Mouse (Mus musculus): ENCODE measurements around the gene Zranb3. TPM values are rescaled to one million over a fixed set of nuclear protein-coding genes. Genes with fewer than 3 reads are reported as not detected.

The Zranb3 gene
- polyA plus RNA-seq, 1 experiment from 2014 or later = 2.9 TPM

DNA sequence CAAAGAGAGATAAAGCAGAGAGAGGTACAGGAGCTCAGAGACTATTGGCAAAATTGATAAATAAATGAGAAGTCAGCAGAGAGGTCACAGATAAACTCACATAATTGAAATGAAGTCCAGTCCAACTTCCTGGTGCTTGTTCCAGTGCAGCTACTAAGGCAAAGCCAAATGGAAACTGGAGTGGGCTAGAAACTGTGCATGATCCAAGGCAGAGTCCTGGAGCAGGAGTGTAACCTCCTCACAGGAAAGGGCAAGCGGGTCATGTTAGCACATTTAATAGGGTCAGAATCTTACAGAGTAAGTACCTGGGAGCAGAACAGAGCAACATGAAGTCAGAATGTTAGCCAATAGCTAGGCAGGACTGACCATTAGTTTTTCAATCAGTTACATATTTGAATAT lies 24.2 kb downstream of the Zranb3 start:
- no peak for ATAC-seq (replicated peaks)
- no peak overlapping the region for H3K27ac ChIP-seq
- H3K36me3 ChIP-seq (replicated peaks) = no peaks in the 10 kb centered on the region
- no peak overlapping the region for H3K4me3 ChIP-seq
- H3K27me3 ChIP-seq (replicated peaks) = no peaks in the 10 kb centered on the region
- WGBS = 97% methylated on average over 1 of the region's 1 CpGs
- no peak overlapping the region for H3K9ac ChIP-seq
- no peaks in the 10 kb centered on the region for H3K9me3 ChIP-seq
- H3K4me2 ChIP-seq = no peak overlapping the region
- no peaks in the 10 kb centered on the region for H3K4me1 ChIP-seq

DNA sequence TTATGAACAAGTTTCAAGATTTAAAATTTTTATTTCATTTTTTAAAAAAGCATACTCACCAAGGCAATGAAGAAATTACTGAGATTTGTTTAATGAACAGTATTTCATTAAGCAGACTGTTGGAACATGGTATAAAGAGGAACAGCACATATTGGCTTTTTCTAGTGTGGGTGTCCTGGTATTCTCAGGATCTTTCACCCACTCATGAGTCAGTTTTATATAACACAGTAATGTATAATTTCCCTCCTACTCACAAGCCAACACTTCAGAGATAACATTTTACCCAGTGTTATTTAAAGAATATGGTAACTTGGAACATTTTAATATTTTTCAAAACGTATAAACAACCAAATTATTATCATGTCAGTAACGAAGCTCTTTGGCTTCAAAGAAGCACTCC lies 25.1 kb downstream of the Zranb3 start:
- Histone ChIP-seq H3K4me1 (no peaks in the 10 kb centered on the region), H3K9me3 (no peaks in the 10 kb centered on the region), H3K9ac (no peak overlapping the region), H3K4me2 (no peak overlapping the region), H3K36me3 (replicated peaks) (no peaks in the 10 kb centered on the region), H3K27me3 (replicated peaks) (no peaks in the 10 kb centered on the region), H3K27ac (no peak overlapping the region), H3K4me3 (no peak overlapping the region)
- WGBS = 96% methylated on average over 2 of the region's 2 CpGs
- no peak for ATAC-seq (replicated peaks)

DNA sequence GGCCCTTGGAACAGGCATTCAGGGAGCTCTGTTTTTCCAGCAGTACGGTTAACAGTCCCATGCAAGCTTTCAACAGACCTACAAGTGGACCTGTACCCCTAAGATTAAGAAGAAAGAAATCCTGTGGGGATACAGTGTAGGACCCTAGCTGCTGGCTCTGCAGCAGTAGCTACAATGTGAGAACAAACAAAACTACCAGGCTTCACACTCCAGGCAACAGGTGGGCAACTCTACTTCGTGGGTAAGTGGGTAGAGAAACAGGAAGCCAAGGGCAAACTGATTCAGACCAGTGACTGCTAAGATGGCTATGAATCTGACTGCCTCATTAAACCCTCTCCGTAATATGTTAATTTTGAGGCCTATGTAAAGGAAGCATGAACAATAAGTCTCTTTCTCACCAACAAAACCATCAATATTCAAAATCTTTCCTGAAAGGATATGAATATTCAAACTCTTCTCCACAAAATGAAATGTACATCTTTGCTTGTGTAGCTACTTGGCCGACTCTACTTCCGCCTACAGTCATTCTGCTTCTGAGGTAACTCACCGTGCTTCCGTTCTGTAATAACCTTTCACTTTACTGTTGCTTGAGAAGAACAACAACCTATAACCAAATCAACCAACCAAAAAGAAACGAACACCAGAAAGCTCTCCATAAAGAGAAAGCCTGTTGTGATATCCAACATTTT lies 25.9 kb downstream of the Zranb3 start:
- H3K9me3 ChIP-seq = no peaks in the 10 kb centered on the region
- ATAC-seq (replicated peaks) = no peak
- H3K9ac ChIP-seq = no peak overlapping the region
- H3K36me3 ChIP-seq (replicated peaks) = no peaks in the 10 kb centered on the region
- H3K27me3 ChIP-seq (replicated peaks) = no peaks in the 10 kb centered on the region
- 78% methylated on average over 8 of the region's 8 CpGs for WGBS
- H3K4me2 ChIP-seq = no peak overlapping the region
- H3K4me1 ChIP-seq = no peaks in the 10 kb centered on the region
- no peak overlapping the region for H3K4me3 ChIP-seq
- H3K27ac ChIP-seq = no peak overlapping the region

DNA sequence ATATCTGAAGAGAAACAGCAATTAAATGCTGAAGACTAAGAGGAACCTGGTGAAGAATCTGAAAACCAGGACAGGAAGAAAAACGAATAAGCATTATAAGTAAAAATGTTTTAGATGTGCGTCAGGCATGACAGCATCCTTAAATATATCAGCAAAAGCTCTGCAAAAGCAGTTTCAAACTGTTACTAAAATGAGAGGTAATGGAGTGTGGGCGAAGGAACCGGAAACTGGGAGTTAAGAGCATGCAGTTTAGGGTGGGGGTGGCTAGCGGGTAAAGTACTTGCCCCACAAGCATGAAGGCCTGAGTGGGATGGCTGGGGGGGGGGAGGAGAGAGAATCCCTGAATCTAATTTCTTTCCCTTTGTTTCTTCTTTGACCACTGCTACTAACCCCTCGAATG lies 29.8 kb downstream of the Zranb3 start:
- Histone ChIP-seq H3K4me1 (no peaks in the 10 kb centered on the region), H3K4me3 (no peak overlapping the region), H3K9ac (no peak overlapping the region), H3K4me2 (no peak overlapping the region), H3K36me3 (replicated peaks) (no peaks in the 10 kb centered on the region), H3K27me3 (replicated peaks) (no peaks in the 10 kb centered on the region), H3K27ac (no peak overlapping the region), H3K9me3 (no peaks in the 10 kb centered on the region)
- ATAC-seq (replicated peaks) = no peak
- WGBS = 96% methylated on average over 6 of the region's 6 CpGs

DNA sequence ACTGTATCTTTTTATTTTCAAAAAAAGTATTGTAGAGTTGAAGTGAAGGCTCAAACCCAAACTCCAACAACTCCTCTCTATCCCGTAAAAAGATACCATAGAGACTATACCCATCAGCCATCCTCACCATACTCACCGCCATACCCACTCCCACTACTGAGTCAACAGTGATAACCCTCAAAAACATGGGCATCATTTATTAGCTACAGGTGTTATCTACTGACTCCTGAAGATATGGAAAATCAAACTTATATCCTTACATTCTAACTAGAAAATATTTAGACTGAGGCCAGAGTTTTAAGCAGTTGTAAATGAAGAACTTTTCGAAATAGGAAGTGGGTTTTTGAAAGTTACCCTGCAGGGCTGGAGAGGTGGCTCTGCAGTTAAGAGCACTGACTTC lies 32.8 kb downstream of the Zranb3 start:
- no peak overlapping the region for H3K9ac ChIP-seq
- H3K36me3 ChIP-seq (replicated peaks) = no peaks in the 10 kb centered on the region
- no peak overlapping the region for H3K4me3 ChIP-seq
- H3K4me2 ChIP-seq = no peak overlapping the region
- no peaks in the 10 kb centered on the region for H3K27me3 ChIP-seq (replicated peaks)
- WGBS = 96% methylated on average over 3 of the region's 3 CpGs
- no peaks in the 10 kb centered on the region for H3K9me3 ChIP-seq
- no peaks in the 10 kb centered on the region for H3K4me1 ChIP-seq
- no peak overlapping the region for H3K27ac ChIP-seq
- no peak for ATAC-seq (replicated peaks)

DNA sequence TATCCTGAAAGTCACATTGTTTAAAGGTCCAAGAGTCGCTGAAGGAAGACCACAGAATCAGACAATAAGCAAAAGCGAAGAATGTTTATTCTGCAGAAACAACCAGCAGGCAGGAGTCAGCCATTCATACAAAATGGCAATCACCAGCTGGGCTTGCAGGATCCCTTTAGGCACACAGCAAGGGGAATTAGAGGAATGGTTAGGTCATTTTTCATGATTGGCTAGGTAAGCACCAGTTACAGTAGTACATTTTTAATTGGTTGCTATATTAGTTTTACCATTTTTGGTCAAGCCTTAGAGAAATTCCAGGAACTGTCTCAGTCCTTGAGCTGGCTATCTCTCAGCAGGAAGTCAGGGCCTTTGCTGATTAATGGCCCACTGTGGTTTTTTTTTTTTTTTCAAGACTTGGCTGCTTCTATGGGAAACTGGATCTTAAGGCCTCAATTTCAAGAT lies 33.9 kb downstream of the Zranb3 start:
- WGBS = 85% methylated on average over 2 of the region's 2 CpGs
- ATAC-seq (replicated peaks) = no peak
- H3K9me3 ChIP-seq = no peaks in the 10 kb centered on the region

DNA sequence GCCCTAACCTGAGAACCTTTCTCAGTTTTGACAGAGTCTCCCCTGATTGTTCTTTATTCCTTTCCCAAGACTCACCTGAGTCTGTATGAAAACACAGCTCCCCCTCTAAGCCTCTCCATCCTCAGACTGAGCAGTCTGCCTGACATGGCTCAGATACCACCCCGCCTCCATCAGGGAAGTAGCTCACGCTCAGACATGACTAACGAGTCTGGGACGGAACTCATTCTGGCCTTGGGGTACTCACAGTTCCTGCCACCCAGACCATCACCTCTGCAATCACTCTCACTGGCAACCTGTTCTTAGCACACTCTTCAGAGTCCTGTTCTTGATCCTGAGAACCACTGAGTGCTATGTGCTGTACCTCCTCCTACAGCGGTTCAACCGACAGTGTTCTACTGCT lies 38.1 kb downstream of the Zranb3 start:
- Histone ChIP-seq H3K9ac (no peak overlapping the region), H3K4me3 (no peak overlapping the region), H3K9me3 (no peaks in the 10 kb centered on the region), H3K27ac (no peak overlapping the region), H3K36me3 (replicated peaks) (no peaks in the 10 kb centered on the region), H3K27me3 (replicated peaks) (no peaks in the 10 kb centered on the region), H3K4me1 (no peaks in the 10 kb centered on the region), H3K4me2 (no peak overlapping the region)
- WGBS = 94% methylated on average over 6 of the region's 6 CpGs
- ATAC-seq (replicated peaks) = no peak

More for the DNA sequence above, 33.9 kb downstream of the Zranb3 start:
- H3K4me1 ChIP-seq = no peaks in the 10 kb centered on the region
- no peak overlapping the region for H3K4me3 ChIP-seq
- no peak overlapping the region for H3K9ac ChIP-seq
- H3K27me3 ChIP-seq (replicated peaks) = no peaks in the 10 kb centered on the region
- no peak overlapping the region for H3K4me2 ChIP-seq
- no peak overlapping the region for H3K27ac ChIP-seq
- no peaks in the 10 kb centered on the region for H3K36me3 ChIP-seq (replicated peaks)

DNA sequence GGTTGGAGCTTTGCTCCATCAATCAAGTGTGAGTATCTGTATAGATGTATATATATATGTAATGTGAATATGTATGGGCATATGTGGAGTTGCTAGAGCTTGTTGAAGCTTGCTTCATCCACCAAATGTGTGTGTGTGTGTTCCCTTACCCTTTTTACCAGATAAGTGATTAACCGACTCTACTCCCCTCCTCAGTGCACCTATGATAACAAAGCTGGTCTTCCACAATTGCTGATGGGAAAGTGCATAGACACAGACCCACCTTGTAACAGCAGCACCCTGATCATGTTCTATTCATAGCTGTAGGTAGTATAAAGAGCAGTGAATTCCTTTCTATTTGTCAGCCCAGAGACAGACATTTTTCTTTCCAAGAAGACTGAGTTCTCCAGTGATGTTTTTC lies 40.7 kb downstream of the Zranb3 start:
- H3K27ac ChIP-seq = no peak overlapping the region
- H3K36me3 ChIP-seq (replicated peaks) = no peaks in the 10 kb centered on the region
- WGBS = 95% methylated on average over 1 of the region's 1 CpGs
- H3K4me2 ChIP-seq = no peak overlapping the region
- no peak overlapping the region for H3K9ac ChIP-seq
- H3K4me1 ChIP-seq = no peaks in the 10 kb centered on the region
- no peaks in the 10 kb centered on the region for H3K27me3 ChIP-seq (replicated peaks)
- no peak for ATAC-seq (replicated peaks)
- no peak overlapping the region for H3K4me3 ChIP-seq
- no peaks in the 10 kb centered on the region for H3K9me3 ChIP-seq

GRCm38 (mm10) chr1:128061401-128061800 lies 41.4 kb downstream of the Zranb3 start:
- no peaks in the 10 kb centered on the region for H3K36me3 ChIP-seq (replicated peaks)
- H3K9ac ChIP-seq = no peak overlapping the region
- WGBS = 89% methylated on average over 1 of the region's 1 CpGs
- no peak for ATAC-seq (replicated peaks)
- no peak overlapping the region for H3K4me3 ChIP-seq
- H3K27ac ChIP-seq = no peak overlapping the region
- no peaks in the 10 kb centered on the region for H3K27me3 ChIP-seq (replicated peaks)
- no peaks in the 10 kb centered on the region for H3K9me3 ChIP-seq
- no peaks in the 10 kb centered on the region for H3K4me1 ChIP-seq
- no peak overlapping the region for H3K4me2 ChIP-seq

- H3K4me2 ChIP-seq = no peak overlapping the region
- no peak overlapping the region for H3K9ac ChIP-seq
- ATAC-seq (replicated peaks) = no peak
These were observed 42.0 kb downstream of the Zranb3 start for GRCm38 (mm10) chr1:128060655-128061344.

DNA sequence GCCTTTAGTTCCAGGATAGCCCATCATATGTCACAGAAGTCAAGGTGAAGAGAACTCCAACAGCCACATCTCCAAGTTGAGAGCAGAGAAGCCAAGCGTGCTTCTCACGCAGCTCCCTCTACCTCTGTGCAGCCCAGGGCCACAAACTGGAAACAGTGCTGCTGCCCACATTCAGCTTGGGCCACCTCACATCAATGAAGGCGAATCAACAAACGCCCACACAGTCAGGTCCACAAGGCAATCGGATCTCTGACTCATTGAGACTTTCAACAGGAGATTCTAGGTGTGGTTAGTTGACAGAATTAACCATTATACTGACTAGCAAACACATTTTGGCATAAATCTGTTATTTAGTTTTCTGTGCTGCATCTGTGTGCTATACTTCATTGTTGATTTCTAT lies 44.2 kb downstream of the Zranb3 start:
- no peaks in the 10 kb centered on the region for H3K9me3 ChIP-seq
- WGBS = 97% methylated on average over 5 of the region's 5 CpGs
- no peak overlapping the region for H3K9ac ChIP-seq
- no peak overlapping the region for H3K27ac ChIP-seq
- no peak overlapping the region for H3K4me2 ChIP-seq
- H3K4me3 ChIP-seq = no peak overlapping the region
- H3K4me1 ChIP-seq = no peaks in the 10 kb centered on the region
- no peaks in the 10 kb centered on the region for H3K36me3 ChIP-seq (replicated peaks)
- H3K27me3 ChIP-seq (replicated peaks) = no peaks in the 10 kb centered on the region
- ATAC-seq (replicated peaks) = no peak

More at GRCm38 (mm10) chr1:128060655-128061344, 42.0 kb downstream of the Zranb3 start:
- H3K9me3 ChIP-seq = no peaks in the 10 kb centered on the region
- H3K27ac ChIP-seq = no peak overlapping the region
- no peak overlapping the region for H3K4me3 ChIP-seq
- no peaks in the 10 kb centered on the region for H3K27me3 ChIP-seq (replicated peaks)
- no peaks in the 10 kb centered on the region for H3K4me1 ChIP-seq
- H3K36me3 ChIP-seq (replicated peaks) = no peaks in the 10 kb centered on the region
- 68% methylated on average over 8 of the region's 8 CpGs for WGBS

GRCm38 (mm10) chr1:128057269-128057668 lies 45.6 kb downstream of the Zranb3 start:
- Histone ChIP-seq H3K4me1 (no peaks in the 10 kb centered on the region), H3K9ac (no peak overlapping the region), H3K4me2 (no peak overlapping the region), H3K36me3 (replicated peaks) (no peaks in the 10 kb centered on the region), H3K27me3 (replicated peaks) (no peaks in the 10 kb centered on the region), H3K27ac (no peak overlapping the region), H3K4me3 (no peak overlapping the region), H3K9me3 (no peaks in the 10 kb centered on the region)
- WGBS = 96% methylated on average over 4 of the region's 4 CpGs
- ATAC-seq (replicated peaks) = no peak

GRCm38 (mm10) chr1:128046920-128047319 lies 55.9 kb downstream of the Zranb3 start:
- H3K4me2 ChIP-seq = no peak overlapping the region
- WGBS = 95% methylated on average over 7 of the region's 7 CpGs
- no peaks in the 10 kb centered on the region for H3K27me3 ChIP-seq (replicated peaks)
- H3K9ac ChIP-seq = no peak overlapping the region
- no peak overlapping the region for H3K4me3 ChIP-seq
- H3K27ac ChIP-seq = no peak overlapping the region
- no peaks in the 10 kb centered on the region for H3K4me1 ChIP-seq
- no peaks in the 10 kb centered on the region for H3K9me3 ChIP-seq
- H3K36me3 ChIP-seq (replicated peaks) = no peaks in the 10 kb centered on the region
- no peak for ATAC-seq (replicated peaks)
